Mouse (Mus musculus): ENCODE results near the gene Ythdf1. TPM values are rescaled to one million over a fixed set of nuclear protein-coding genes. Genes with fewer than 3 reads are reported as not detected.

The Ythdf1 gene
- total RNA-seq, 2 experiments from 2014 or later: 58.7 to 64.4 TPM

DNA sequence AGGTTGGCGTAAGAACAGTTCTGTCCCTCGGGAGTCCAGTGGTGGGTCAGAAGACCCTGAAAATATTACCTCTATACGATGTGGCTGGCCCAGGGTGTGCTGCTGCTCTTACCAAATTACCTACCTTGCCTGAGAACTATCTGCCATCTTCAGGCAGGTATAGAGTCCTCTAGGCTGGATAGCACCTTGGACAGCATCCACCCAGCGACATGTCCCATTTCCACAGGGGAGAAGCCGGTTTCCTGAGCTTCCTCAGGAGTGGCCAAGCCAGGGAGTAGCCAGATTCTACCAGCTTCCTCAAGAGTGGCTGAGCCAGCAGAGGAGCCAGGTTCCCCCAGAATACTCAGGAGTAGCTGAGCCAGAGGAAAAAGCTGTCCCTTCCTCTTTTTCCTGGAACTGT lies 35.5 kb downstream of the Ythdf1 start:
- no peak for DNase-seq (ENCODE audit: low spot score in 2 of 2)

DNA sequence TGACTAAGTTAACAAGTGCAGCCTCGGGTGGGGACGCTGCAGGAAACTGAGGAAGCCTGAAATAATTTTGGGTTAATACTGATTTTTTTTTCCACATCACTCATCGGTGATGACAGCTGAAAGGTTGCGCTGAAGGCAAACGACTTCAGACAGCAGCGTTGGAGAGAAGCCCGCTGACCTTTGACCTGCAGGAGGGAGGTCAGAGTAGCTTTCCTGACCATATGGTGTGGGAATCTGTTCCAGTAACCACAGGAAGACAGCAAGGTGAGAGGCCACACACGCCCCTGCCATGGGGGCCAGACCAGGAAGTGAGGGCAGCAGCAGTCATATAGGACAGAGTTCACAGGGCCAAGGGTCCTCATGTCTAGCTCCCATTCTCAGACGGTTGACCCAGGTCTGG lies 39.5 kb downstream of the Ythdf1 start:
- DNase-seq (ENCODE audit: low spot score in 2 of 2): no peak

- DNase-seq (ENCODE audit: low spot score in 2 of 2): no peak
Observed at GRCm38 (mm10) chr2:180879365-180880067, 41.2 kb downstream of the Ythdf1 start.

DNA sequence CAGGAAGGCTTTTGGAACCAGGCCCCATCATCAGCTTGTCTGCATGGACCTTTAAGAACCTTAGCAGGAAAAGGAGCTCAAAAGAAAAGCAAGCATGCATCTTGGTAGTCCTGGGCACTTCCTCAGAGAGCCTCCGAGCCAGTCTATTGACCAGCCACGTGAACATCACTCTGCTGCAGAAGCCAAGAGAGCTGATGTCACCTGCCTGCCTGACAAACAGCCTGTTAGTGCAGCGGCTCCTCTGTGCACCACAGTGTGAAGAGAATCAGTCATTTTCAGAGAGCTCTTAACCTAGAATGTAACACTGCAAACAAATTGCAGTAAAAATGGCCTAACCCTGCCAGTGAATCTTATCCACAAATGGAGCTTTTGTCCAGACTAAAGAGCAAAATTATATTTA lies 50.7 kb downstream of the Ythdf1 start:
- DNase-seq (ENCODE audit: low spot score in 2 of 2): no peak

DNA sequence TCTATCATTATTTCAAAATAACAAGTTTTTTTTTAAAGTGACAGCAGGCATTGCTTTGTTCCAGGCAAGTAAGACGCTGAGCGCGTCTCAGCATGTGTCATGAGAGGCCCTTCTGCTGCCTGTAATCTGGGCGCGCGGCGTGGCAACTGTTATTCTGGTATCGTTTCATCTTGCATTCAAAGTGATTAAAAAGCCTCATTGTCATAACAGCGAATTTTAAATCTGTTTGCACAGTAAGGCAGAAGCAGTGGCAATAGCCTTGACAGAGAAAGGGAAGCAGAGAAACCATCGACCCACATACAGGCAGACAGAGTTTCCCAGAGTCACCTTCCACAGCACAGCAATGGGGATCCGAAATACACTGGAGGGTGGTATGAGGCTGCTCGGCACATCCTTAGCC lies 59.2 kb downstream of the Ythdf1 start:
- DNase-seq (ENCODE audit: low spot score in 2 of 2): no peak

GRCm38 (mm10) chr2:180857121-180857520 lies 63.6 kb downstream of the Ythdf1 start:
- no peak for DNase-seq (ENCODE audit: low spot score in 2 of 2)

GRCm38 (mm10) chr2:180855005-180855544 lies 65.7 kb downstream of the Ythdf1 start:
- no peak for DNase-seq (ENCODE audit: low spot score in 2 of 2)

Small RNA genes lying within 50 kb of the gene (microRNA-seq; reads per million reads assigned to microRNA genes)
- not detected for gene Mir124a-3

Other genes starting within 250 kb of the Ythdf1 start
- gene Dido1, start 210.9 kb downstream of the Ythdf1 start, total RNA-seq (2021): 10 to 100 TPM; 60.8 to 63.3 TPM
- gene Gid8, start 210.8 kb downstream of the Ythdf1 start, total RNA-seq (2021): 10 to 100 TPM; 72.6 to 78.2 TPM
- 1 to 10 TPM; 2.9 to 3.2 TPM for gene Slc17a9, start 195.7 kb downstream of the Ythdf1 start, total RNA-seq (2021)
- gene Bhlhe23, start 144.0 kb downstream of the Ythdf1 start, total RNA-seq (2021): not detected
- gene Birc7, start 8.1 kb upstream of the Ythdf1 start, total RNA-seq (2021): not detected
- 10 to 100 TPM in 1 of 2 experiments, 1 to 10 TPM in 1; 8.8 to 12.6 TPM for gene Nkain4, start 33.8 kb upstream of the Ythdf1 start, total RNA-seq (2021)
- gene Arfgap1, start 46.3 kb upstream of the Ythdf1 start, total RNA-seq (2021): 10 to 100 TPM; 87.0 to 93.3 TPM
- 1 to 10 TPM; 5.6 to 6.3 TPM for gene Col20a1, start 65.6 kb upstream of the Ythdf1 start, total RNA-seq (2021)
- 10 to 100 TPM; 11.1 to 13.6 TPM for gene Chrna4, start 122.6 kb upstream of the Ythdf1 start, total RNA-seq (2021)
- 10 to 100 TPM; 12.8 to 13.5 TPM for gene Kcnq2, start 214.4 kb upstream of the Ythdf1 start, total RNA-seq (2021)
- gene Eef1a2, start 236.1 kb upstream of the Ythdf1 start, total RNA-seq (2021): 10 to 100 TPM; 76.3 to 76.6 TPM

Data from adrenal gland, postnatal 4 days (tissue).